Mouse (Mus musculus) MEL (cell line): ENCODE measurements around the gene Tbxas1.

Experiments
- BHLHE40 ChIP-seq: IDR thresholded peaks from 2 replicates; pipeline ENCODE4 v1.6.1; 2012; ENCODE audit warnings: low read depth, mild to moderate bottlenecking, inconsistent platforms, low read length, improper control_type of control experiment, borderline replicate concordance
- CTCF ChIP-seq, 3 experiments: IDR thresholded peaks in 2 of 3; conservative IDR thresholded peaks in 1 of 3; 2 replicates each; pipeline ENCODE4 v1.5.1; 2011 to 2012; ENCODE audit warnings: low read length in 3 of 3, low read depth in 2 of 3, mild to moderate bottlenecking in 2 of 3, improper control_type of control experiment in 1 of 3, inconsistent platforms in 1 of 3, mixed read lengths in 1 of 3, moderate library complexity in 1 of 3; ENCODE audit not compliant: control insufficient read depth in 1 of 3, insufficient read depth in 1 of 3, poor library complexity in 1 of 3, severe bottlenecking in 1 of 3
- JUND ChIP-seq: IDR thresholded peaks from 2 replicates; pipeline ENCODE4 v1.6.1; 2011; ENCODE audit warnings: low read depth, mild to moderate bottlenecking, improper control_type of control experiment, low read length
- MAX ChIP-seq: IDR thresholded peaks from 2 replicates; pipeline ENCODE4 v1.6.1; 2011; ENCODE audit warnings: low read length, improper control_type of control experiment
- NRF1 ChIP-seq: IDR thresholded peaks from 2 replicates; pipeline ENCODE4 v1.6.1; 2014; ENCODE audit warnings: low read depth, mild to moderate bottlenecking, inconsistent platforms, low read length, improper control_type of control experiment, moderate library complexity; ENCODE audit not compliant: poor library complexity, insufficient read depth, severe bottlenecking
- POLR2A ChIP-seq, 2 experiments: IDR thresholded peaks; 2 replicates each; pipeline ENCODE4 v1.6.1; 2011 to 2012; ENCODE audit warnings: low read length in 2 of 2, mild to moderate bottlenecking in 2 of 2, control low read depth in 1 of 2, improper control_type of control experiment in 1 of 2, low read depth in 1 of 2, moderate library complexity in 1 of 2; ENCODE audit not compliant: control insufficient read depth in 1 of 2, insufficient read depth in 1 of 2, poor library complexity in 1 of 2
- POLR2AphosphoS5 ChIP-seq: IDR thresholded peaks from 2 replicates; pipeline ENCODE4 v1.6.1; 2012; ENCODE audit warnings: low read depth, borderline replicate concordance, mild to moderate bottlenecking, inconsistent platforms, low read length, moderate library complexity, mixed read lengths
- TAL1 ChIP-seq: IDR thresholded peaks from 2 replicates; pipeline ENCODE4 v1.6.1; 2012; ENCODE audit warnings: mild to moderate bottlenecking, inconsistent platforms, low read length, moderate library complexity, mixed read lengths
- TCF12 ChIP-seq: IDR thresholded peaks from 2 replicates; pipeline ENCODE4 v1.6.1; 2014; ENCODE audit warnings: low read depth, mild to moderate bottlenecking, inconsistent platforms, low read length, improper control_type of control experiment, moderate library complexity
- USF1 ChIP-seq: IDR thresholded peaks from 2 replicates; pipeline ENCODE4 v1.6.1; 2014; ENCODE audit warnings: low read depth, mild to moderate bottlenecking, inconsistent platforms, low read length, improper control_type of control experiment, moderate library complexity
- USF2 ChIP-seq, 2 experiments: IDR thresholded peaks; 2 replicates each; pipeline ENCODE4 v1.6.1; 2011 to 2012; ENCODE audit warnings: improper control_type of control experiment in 2 of 2, low read length in 2 of 2, borderline replicate concordance in 1 of 2, inconsistent platforms in 1 of 2, low read depth in 1 of 2, mild to moderate bottlenecking in 1 of 2; ENCODE audit not compliant: insufficient read depth in 1 of 2
- ZC3H11A ChIP-seq: IDR thresholded peaks from 2 replicates; pipeline ENCODE4 v1.6.1; 2012; ENCODE audit warnings: low read depth, mild to moderate bottlenecking, inconsistent platforms, low read length, improper control_type of control experiment
- ZNF384 ChIP-seq: IDR thresholded peaks from 2 replicates; pipeline ENCODE4 v1.6.1; 2012; ENCODE audit warnings: low read depth, mild to moderate bottlenecking, inconsistent platforms, low read length, improper control_type of control experiment

- TF ChIP-seq POLR2AphosphoS5 (no peak), TCF12 (no peak), CTCF (IDR thresholded peaks at IDR 0.05 in 2 of 3, conservative IDR thresholded peaks at IDR 0.05 in 1 of 3; ENCODE audit: control insufficient read depth in 1 of 3, insufficient read depth in 1 of 3, low read depth in 2 of 3, low read length in 3 of 3, poor library complexity in 1 of 3, severe bottlenecking in 1 of 3) (peak; percentile 46 to 66 (median 46); a peak in 5 of 6 replicates), POLR2A (IDR thresholded peaks at IDR 0.05; ENCODE audit: control insufficient read depth in 1 of 2, insufficient read depth in 1 of 2, low read depth in 1 of 2, low read length in 2 of 2, poor library complexity in 1 of 2) (no peak), NRF1 (no peak), USF2 (IDR thresholded peaks at IDR 0.05; ENCODE audit: borderline replicate concordance in 1 of 2, insufficient read depth in 1 of 2, low read depth in 1 of 2, low read length in 2 of 2) (no peak), ZNF384 (no peak), USF1 (no peak), BHLHE40 (no peak), JUND (peak; percentile 49; the same call in 1 of the 2 replicates), MAX (no peak), ZC3H11A (no peak), TAL1 (no peak)
These were observed 138.0 kb downstream of the Tbxas1 start for GRCm38 (mm10) chr6:39013034-39013832.
